Mouse (Mus musculus) retina, embryonic 14.5 days (tissue): Measurements from ENCODE around the gene Ypel5.

Source experiments
- DNase-seq: peaks from one replicate; pipeline ENCODE4 v3.0.0-alpha.2; 2015; ENCODE audit warnings: low spot score

The Ypel5 gene

DNA sequence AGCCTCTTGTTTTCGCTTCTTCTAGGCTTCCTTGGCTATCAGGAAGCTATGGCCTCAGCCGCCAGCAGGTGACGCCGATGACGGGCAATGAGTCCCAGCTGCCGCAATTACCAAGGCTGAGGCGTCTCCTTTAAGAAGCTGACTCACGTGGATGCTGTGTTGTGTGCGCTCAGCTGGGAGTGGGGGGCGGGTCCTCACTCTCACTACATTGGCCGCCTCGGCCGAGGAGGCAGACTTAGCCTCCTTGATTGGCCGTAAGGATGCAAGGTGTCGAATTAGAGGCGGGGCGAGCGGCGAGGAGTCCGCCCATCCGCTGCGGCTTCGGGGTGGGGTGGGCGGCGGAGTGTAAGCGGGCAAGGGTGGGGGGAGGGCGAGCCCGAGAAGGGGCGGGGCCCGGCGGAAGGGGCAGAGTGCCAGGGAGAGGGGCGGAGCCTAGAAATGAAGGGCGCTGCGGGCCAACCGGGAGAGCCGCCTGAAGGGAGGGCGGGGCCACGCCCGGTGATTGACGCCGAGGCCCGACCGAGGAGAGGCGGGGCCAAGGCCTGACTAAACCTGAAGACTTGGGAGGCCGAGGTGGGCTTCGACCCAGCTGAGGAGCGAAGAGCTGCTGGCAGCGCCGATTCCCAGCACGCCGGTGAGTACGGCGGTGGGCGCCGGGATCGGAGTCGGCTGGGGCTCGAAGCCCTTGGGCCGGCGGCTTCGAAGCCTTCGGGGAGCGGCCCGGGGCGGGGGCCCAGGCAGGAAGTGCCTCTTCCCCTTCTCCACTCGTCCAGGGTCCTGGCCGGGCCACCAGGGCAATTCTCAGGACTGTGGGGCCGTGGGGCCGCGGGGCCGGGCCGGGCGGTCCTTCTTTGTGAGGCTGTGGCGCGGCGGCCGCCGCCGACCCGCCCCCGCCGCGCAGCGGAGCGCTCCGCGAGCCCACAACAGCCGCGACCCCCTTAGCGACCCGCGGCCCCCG, at the start of gene Ypel5:
Gene Ypel5, plus strand, starts transcription at position 296 of the 958 bp plus-strand sequence.
- DNase-seq = peak; percentile 99

DNA sequence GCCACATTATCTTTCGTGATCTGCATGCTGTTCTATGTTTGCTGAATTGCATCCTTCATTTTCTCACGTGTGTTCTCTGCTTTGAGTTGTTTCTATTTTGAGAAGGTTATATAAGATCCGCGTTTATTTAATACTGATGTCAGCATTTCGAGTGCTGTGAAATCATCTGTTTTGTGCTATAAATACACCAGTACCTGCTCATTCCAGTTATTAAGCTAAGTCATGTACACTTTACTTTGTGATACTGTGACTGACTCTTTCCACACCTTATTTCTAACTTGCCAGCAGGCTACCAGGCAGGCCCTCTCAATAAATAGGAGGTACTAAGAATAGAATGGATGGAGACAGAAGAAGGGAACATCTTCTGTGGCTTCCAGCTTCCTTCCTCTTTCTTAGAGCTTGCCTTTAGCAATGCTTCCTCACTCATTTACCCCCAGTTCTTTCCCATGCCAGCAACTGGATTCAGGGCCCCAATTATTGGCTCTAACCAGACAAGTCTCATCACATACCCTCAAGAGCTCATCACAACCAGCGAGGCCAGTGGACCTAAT, 48.3 kb upstream of the Ypel5 start:
- DNase-seq = no peak

DNA sequence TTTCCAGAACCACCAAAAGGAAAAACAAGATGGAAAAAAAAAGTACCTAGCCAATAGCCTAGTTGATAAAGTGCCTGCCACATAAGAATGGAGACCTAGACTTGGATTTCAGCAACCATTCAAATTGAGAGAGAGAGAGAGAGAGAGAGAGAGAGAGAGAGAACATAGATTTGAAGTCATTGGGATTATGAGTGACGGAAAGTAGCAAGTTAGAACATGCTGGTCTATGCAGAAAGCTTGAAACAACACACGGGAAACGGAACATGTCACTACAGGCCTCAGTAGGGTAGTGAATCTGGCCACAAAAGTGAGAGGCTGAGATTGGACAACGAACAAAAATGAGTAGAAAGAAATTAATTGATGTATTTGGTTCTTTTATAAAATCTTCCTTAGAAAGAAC, 43.0 kb upstream of the Ypel5 start:
- no peak for DNase-seq

DNA sequence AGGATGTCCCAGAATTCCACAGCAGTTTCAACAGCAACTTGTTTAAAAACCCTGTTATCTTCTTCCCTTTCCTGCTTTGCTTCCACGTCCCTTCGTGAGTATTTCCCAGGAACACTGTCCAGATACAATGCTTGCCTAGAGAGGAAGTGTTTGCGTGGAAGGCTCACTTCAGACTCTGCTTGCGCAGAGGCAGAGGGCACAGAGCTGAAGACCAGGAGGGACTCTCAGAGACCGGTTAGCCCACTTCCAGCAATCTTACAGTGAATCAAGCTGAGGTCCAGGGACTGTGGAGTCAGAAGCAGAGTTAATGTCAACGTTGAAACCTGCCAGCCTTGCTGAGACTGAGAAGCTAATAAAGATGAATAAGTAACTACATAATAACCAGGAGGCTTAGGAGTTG, 41.6 kb upstream of the Ypel5 start:
- no peak for DNase-seq

DNA sequence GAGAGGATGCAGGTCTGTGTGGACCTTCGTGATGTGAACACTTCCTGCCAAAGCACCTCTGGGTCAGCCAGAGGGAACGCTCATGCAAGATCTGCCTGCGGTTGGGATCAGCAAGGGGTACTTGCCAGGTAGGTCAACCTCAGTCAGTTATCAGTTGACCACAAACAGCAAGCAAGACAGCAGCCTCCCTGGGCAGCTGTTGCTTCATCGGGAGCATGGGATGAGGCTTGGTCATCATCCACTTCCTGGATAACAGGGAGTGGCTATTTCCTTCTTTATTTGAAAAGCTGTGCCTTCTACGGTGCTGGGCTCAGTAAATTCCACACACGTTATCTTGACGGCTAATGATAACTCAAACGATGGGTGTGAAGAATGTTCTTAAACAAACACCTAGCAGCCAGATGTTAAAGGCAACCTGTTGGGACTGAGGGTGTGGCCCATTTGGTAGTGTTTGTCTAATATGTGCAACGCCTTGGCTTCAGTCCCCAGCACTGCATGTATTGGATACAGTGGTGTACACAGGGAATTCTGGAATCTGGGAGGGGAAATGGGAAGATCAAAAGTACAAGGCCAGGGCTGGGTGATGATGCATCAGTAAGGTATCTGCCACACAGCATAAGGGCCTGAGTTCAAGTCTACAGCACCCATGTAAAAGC, 40.7 kb upstream of the Ypel5 start:
- no peak for DNase-seq

DNA sequence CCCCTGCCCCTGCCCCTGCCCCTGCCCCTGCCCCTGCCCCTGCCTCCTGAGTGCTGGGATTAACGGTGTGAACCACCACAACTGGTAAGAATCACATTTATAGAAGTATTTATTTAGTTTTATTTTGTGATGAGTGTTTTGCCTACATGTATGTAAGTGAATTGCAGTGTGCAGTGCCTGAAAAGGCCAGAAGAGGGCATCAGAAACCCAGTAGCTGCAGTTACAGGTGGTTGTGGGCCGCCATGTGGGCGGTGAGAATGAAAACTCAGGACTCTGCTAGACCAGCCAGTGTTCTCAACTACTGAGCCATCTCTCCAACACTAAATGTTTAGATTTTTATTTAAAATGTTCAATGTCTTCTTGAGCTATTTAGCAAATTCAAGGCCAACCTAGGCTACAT, 39.7 kb upstream of the Ypel5 start:
- peak; percentile 15 for DNase-seq

DNA sequence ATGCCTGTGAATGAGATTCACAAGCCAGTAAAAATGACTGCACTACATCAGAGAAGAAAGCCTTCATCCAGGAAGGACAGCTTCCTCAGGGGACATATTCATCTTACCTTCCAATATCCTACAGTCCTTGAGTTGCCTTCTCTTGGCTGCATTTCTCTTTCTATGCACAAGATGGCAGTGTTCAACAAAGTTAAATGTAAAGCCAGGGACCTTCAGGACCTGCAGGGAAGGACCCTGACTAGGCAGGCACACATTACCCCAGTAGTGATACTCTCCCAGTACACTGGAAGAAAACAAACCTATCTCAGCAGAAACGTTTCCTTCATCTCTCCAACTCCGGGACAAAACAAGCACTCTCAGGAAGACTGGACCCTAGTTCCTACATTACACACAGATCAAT, 38.4 kb upstream of the Ypel5 start:
- peak; percentile 79 for DNase-seq

DNA sequence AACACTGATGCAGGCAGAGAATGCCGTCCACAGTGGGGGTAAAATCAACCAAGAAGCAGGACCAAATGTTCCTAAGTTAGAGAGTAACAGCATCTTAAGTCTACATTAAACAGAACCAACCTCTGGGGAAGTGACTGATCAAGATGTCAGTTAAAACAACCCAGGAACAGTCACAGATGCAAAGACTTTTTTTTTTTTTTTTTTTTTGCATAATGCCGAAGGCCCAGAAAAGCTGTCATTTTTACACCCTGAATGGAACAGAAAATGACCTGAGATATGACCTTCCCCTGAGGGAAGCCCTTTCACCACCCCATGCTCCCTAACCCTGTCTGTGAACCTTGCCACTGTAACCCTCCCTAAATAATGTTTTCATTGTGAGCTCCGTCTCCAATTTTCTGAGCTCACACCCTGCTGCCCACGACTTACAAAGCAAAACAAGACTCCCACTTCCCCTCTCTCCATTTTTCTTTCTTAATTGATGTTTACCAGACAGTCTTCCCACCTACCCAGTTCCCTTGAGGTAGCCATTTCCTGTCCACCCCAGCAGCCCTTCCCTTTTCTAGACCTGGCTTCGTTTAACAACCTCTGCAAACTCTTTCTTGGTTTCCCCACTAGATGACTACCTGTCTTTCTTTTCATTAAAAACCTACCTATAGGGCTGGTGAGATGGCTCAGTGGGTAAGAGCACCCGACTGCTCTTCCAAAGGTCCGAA, 26.2 kb upstream of the Ypel5 start:
- DNase-seq = no peak

DNA sequence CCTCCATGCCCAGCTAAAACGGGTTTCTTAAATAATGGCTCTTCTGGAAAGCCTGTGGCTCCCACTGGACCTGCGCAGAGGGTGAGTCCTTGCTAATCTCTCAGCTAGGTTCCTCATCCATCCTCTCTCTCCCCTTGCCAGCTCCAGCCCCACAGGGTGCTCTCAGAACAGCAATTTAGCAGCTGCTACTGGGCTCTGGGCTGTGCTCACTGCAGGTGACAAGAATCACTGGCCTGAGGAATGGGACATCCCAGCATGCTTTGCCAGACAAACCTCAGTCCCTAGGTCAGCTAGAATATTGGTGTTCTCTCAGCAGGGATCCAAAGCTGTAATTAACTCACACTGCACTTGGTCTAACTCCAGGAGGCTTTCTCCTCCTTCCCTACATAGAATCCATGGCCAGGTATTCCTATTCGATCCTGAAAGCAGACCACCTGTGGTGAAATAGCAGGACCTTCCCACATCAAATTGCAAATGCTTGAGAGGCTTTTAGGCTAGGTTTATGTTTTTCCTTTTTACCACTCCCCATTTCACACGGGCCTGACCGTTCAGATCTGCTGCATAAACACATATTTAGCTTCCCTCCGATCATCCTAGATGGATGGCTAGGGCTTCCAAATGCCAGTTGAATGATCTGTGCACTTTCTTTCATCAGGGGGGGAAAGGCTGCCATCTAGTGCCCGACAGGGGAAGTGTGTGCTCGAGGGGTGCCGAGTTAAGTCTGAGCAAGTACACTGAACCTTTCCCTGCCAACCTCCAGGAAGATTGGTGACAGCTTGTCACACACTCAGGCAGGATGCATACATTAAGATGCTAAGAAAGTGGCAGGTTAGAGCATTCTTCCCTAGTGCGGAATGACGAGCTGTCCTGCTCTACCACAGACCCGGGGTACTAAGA, 22.6 kb upstream of the Ypel5 start:
- DNase-seq = peak; percentile 78

DNA sequence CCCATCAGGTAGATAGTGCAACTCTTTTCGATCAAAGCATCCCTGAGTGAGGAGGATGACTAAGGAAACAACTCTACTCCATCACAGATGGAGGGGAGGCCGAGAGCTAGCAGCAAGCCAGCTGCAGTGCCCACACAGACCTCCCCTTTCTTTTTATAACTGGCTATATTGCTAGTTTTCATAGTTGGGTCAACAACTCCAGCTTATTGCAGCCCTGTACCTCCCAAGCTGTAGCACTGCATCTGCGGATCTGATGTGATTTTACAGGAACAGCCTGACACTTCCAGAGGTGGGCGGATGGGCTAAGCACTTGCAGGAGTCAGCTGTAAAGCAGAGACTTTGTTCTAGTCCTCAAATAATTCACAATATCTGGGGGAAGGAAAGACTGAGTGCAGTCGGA, 18.7 kb upstream of the Ypel5 start:
- no peak for DNase-seq

DNA sequence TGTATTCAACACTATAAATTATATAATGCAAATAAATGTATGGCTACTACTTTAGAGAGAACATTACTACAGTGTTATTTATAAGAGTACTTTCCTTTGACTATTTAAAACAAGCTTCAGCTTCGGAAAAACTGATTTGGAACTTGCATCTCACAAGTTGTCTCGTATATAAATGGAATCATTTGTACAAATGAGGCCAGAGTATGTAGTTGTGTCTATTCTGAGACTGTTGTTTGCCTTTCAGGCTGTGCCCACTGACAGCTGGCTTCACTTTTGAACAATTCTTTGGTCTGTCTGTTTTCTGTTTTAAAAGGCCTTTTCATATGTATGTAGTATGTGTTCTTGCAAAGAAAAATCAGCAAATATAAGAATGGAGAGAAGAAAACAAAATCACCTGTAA, 16.5 kb upstream of the Ypel5 start:
- no peak for DNase-seq

DNA sequence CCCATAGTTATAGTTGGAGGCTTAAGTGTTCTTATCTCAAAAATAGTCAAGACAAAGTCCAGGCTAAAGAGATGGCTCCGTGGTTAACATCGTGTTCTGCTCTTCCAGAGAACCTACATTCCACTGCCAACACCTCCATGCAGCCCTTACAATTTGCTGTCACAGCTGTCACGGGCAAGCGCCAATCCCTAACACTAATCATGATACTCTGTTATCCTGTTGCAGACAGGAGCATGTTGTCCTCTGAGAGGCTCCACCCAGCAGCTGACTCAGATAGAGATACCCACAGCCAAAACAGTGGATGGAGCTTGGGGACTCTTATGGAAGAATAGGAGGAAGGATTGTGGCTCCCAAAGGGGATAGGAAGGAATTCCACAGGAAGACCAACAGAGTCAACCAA, 15.8 kb upstream of the Ypel5 start:
- DNase-seq = no peak

DNA sequence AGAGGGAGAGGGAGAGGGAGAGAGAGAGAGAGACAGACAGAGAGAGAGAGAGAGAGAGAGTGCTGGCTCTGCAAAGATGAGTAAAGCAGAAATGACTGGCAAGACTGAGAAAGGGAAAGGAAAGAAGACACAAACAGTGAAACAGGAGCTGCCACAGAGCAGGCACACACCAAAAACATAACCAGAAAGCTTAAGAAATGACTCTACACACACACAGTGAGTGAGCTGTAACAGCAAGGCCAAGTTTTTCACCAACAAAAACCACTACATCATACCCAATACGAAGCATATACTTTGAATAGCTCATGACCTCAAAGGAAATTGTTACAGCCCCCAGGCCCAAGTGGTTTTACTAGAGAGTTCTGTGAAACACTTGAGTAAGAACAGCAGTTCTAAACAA, 14.3 kb upstream of the Ypel5 start:
- DNase-seq = no peak

DNA sequence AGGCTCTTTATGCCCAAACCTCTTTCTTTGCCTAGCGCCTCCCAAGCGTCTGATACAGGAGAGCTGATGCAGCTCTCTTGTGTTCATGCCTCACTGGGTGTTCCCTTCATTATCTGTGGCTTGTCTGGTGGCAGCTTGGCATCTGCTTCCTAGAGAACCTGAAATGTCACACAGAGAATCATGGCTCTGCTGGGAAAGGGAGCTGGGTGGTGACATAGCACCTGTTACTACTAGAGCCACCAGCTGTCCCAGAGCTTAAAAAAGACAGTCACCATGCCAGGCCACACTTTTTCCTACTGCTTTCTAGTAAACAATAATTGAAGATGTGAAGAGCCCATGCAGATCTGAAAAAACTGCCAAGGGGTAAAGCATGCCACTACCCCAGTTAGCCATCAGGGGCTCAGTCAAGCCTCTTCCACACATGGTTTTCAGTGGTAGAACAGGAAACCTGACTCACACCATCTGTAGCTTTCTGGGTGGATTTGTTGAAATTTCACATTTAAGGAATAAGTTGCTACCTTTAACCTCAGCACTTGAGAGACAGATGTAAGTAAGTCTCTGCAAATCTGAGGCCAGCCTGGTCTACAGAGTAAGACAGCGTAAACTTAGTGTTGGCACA, 9.2 kb upstream of the Ypel5 start:
- no peak for DNase-seq

DNA sequence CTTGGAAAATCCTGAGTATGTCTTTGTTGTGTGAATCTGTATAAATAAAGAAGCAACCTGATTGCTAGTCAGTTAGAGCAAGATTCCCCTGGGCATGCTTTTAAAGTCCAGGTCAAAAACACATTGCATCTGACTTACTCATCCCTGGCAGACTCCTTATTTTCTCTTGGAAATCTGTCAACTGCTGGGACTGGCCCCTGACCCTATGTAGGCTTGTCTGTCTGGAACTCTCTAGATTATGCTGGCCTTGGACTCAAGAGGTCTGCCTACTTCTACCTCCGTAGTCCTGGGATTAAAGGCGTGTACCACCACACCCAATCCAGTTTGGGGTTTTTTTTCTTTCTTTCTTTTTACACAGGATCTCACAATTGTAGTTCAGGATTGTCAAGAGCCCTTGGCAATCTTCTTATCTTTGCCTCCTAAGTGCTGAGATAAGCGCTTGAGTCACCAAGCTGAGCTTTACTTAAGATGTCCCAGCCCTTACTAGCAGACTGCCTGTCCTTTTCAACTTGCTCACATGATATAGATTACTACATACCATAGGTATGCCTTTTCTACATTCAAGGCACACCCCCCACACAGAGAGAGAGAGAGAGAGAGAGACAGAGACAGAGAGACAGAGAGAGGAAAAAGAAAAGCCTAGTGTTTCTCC, 8.1 kb upstream of the Ypel5 start:
- DNase-seq = no peak

DNA sequence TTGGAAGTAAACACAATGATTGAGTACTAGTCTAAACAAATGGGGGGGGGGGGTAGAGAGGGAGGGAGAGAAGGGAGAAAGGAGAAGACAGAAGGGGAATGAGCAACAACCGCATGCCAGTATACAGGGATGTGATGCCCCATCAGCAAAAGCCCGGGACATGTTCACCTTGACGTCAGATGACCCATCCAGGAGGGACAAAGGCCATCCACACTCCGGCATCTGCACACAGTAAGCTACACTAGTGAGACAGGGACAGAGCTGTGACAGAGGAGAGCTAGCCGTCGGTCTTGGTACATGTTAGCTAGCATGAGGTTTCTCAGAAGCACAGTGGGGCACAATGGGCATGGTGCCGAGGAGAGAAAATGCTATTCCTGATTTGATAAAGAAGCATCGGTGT, 7.6 kb upstream of the Ypel5 start:
- DNase-seq = no peak

DNA sequence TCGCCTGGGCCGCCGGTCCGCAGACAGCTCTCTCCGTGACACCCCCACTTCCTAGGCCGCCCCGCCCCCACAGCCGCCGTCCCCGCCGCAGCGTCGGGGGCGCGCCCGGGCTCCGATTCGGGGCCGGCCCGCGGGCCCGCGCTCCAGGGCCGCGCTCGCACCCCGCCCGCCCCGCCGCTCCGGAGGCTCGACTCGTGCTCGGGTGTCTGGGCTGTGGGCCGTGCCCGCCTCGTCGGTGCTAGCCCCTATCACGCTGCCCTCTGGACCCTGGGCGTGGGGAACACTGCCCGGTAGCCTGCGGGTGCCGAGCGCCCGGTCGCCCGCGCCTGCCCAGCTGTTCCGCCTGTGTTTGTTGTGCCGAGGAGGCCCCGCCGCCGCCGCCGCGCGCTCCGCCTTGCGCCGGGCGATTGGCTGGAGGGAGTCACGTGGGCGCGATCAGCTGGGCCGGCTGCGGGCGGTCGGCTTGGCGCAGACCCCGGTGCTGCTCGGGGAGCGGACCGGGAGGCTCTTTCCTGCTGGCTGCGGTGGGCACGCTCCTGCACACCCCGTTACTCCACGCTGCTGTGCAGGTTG, 973 bp downstream of the Ypel5 start:
- DNase-seq = peak; percentile 90

DNA sequence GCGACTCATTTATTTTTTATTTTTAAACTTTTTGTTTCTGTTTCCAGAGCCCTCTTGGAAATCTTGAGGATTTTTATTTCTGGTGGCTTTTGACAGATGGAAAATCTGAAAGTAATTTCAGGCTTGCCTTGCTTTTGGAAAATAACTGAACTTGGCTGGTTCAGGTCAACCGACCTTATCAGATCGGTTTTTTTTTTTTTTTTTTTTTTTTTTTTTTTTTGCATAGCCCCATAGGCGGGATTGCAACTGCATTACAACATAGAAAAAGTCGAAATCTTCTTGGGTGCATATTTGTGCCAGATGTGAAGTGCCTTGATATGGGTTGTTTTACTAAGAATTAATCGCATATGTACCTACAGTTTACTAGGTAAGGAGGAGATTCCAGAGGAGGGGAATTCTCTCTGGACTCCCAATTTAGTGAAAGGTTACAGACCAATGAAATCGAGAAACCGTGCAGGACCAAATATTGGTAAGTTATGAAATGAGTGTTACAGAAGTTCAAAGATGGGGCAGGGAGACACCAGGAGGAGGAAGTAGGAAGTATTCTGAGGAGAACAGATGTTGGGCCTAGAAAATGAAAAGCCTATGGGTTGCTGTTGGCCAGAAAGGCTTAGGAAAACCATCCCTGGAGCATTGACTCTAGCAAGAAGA, 1.7 kb downstream of the Ypel5 start:
- DNase-seq = no peak

DNA sequence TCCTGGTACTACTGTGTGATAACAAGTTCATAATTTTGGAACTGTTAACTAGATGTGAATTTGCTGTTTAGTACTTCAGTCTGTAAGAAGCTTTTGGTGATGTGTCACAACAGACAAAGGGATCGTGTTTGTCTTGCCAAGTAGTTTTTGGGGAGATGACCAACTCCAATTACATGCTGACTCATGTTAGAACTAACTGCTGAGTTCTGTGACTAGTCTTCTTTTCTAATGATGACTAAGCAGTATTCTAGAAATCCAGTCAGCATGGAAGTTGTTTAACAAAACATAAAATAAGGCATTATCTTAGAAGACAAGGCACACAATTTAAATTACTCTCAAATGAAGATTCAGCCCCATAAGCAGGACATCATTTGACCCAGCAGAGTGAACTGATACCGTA, 2.7 kb downstream of the Ypel5 start:
- no peak for DNase-seq

DNA sequence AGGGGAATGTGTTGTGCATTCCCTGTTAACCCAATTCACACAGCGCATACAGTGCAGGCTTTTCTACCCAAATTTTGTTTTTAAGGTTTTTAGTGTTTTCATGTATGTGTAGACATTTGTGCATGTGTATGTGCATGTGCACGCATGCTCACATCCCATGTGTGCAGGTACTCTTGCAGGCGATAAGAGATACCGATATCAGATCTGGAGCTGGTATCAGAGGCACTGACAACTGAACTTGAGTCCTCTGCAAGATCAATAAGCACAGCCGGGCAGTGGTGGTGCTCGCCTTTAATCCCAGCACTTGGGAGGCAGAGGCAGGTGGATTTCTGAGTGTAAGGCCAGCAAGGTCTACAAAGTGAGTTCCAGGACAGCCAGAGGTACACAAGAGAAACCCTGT, 8.1 kb downstream of the Ypel5 start:
- DNase-seq = no peak
